In the genomic region with DNA sequence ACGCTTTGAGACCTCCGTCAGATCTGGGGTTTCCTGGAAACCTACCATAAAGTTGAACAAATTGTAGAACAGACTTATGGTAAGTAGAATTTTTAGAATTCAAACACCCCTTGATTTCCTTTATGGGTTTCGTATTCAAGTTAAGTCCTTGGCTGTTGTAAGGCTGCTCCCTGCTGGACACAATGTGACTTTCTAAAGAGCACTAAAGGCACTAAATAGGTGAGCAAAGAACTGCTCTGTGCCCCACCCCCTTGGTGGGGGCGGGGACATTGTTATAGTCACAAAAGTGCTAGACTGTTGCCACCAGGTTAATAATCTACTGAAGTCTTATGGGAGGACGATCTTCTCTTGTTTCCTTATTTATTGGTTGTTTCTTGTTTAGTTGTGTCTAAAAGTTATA, we compare ENCODE assay signal across 9 mouse cellular contexts. TPM values are rescaled to one million over a fixed set of nuclear protein-coding genes. Genes with fewer than 3 reads are reported as not detected.
DNase-seq lines count a peak whose midpoint lies in the region; ATAC-seq and TF ChIP-seq lines count a peak whose summit lies in the region.
"Had no signal": no experiment of that assay in that cellular context is flagged by ENCODE, and none has a peak within 500 bp of the region (broad histone marks: within the 10 kb centered on the region; RNA-seq: fewer than 3 reads in every experiment).

No protein-coding gene starts in this region.

- H3K4me2 ChIP-seq in liver, embryonic 12.5 days: no peak overlapping the region
- no peak overlapping the region for H3K4me2 ChIP-seq in forebrain, embryonic 13.5 days
- H3K4me2 ChIP-seq in forebrain, embryonic 11.5 days (ENCODE audit: low read depth, low read length, severe bottlenecking): no peak overlapping the region

- H3K36me3 ChIP-seq in liver, embryonic 12.5 days: peaks cover 18% of the 10 kb centered on the region
- no peaks in the 10 kb centered on the region for H3K36me3 ChIP-seq in small intestine, adult 2 months (ENCODE audit: control insufficient read depth, insufficient read depth, low read length)
- peaks cover 7% of the 10 kb centered on the region for H3K36me3 ChIP-seq in forebrain, embryonic 13.5 days (ENCODE audit: poor library complexity, severe bottlenecking)
- peaks cover 2% of the 10 kb centered on the region; the same call in 1 of the 2 replicates for H3K36me3 ChIP-seq in forebrain, embryonic 11.5 days (ENCODE audit: control insufficient read depth, insufficient read depth, low read length)

- peak; percentile 37; the same call in 1 of the 2 replicates for TF ChIP-seq CTCF in small intestine, adult 2 months (IDR thresholded peaks at IDR 0.05; ENCODE audit: extremely low read depth, insufficient read length, insufficient replicate concordance, low read depth, low read length)

- WGBS in liver, embryonic 12.5 days (ENCODE audit: insufficient replicate concordance): 65% methylated on average over 5 of the region's 5 CpGs
- 58% methylated on average over 5 of the region's 5 CpGs for WGBS in small intestine, adult 2 months
- WGBS in forebrain, embryonic 13.5 days: 80% methylated on average over 5 of the region's 5 CpGs
- 88% methylated on average over 5 of the region's 5 CpGs for WGBS in forebrain, embryonic 11.5 days

- no peak for ATAC-seq in liver, embryonic 12.5 days
- ATAC-seq in inflammation-experienced regulatory T-cells, adult 6 months: no peak
- no peak for ATAC-seq in forebrain, embryonic 13.5 days
- ATAC-seq in forebrain, embryonic 11.5 days (replicated peaks; ENCODE audit: low FRiP score): no peak

- H3K9ac ChIP-seq in liver, embryonic 12.5 days: no peak overlapping the region
- no peak overlapping the region for H3K9ac ChIP-seq in forebrain, embryonic 13.5 days
- H3K9ac ChIP-seq in forebrain, embryonic 11.5 days (ENCODE audit: low read length): no peak overlapping the region

- no peak for TF ChIP-seq POLR2A in small intestine, adult 2 months (IDR thresholded peaks at IDR 0.05; ENCODE audit: low read depth, low read length)

- no peak overlapping the region for H3K27ac ChIP-seq in liver, embryonic 12.5 days
- H3K27ac ChIP-seq in small intestine, adult 2 months (ENCODE audit: insufficient read depth, low read depth, low read length): no peak overlapping the region
- H3K27ac ChIP-seq in forebrain, embryonic 13.5 days: no peak overlapping the region
- no peak overlapping the region for H3K27ac ChIP-seq in forebrain, embryonic 11.5 days (ENCODE audit: low read depth, low read length)

- no peaks in the 10 kb centered on the region for H3K9me3 ChIP-seq in liver, embryonic 12.5 days (replicated peaks)
- H3K9me3 ChIP-seq in forebrain, embryonic 13.5 days (replicated peaks): no peaks in the 10 kb centered on the region
- no peaks in the 10 kb centered on the region for H3K9me3 ChIP-seq in forebrain, embryonic 11.5 days (ENCODE audit: control insufficient read depth, low read length)

- no peaks in the 10 kb centered on the region for H3K27me3 ChIP-seq in liver, embryonic 12.5 days (replicated peaks)
- H3K27me3 ChIP-seq in small intestine, adult 2 months (ENCODE audit: control insufficient read depth, insufficient read depth, low read length): no peaks in the 10 kb centered on the region
- H3K27me3 ChIP-seq in forebrain, embryonic 13.5 days: no peaks in the 10 kb centered on the region
- H3K27me3 ChIP-seq in forebrain, embryonic 11.5 days (ENCODE audit: control insufficient read depth, insufficient read depth, low read length): no peaks in the 10 kb centered on the region

- H3K4me3 ChIP-seq in liver, embryonic 12.5 days: no peak overlapping the region
- no peak overlapping the region for H3K4me3 ChIP-seq in small intestine, adult 2 months (ENCODE audit: low read depth, low read length)
- H3K4me3 ChIP-seq in forebrain, embryonic 13.5 days: no peak overlapping the region
- no peak overlapping the region for H3K4me3 ChIP-seq in forebrain, embryonic 11.5 days (ENCODE audit: low read depth, low read length)

- DNase-seq in liver: peak; percentile 21
- peak; percentile 50 for DNase-seq in NIH3T3 (ENCODE audit: low read depth)
- DNase-seq in cerebellum, postnatal 10 days: peak; percentile 36 to 46
- no peak for DNase-seq in forebrain, embryonic 11.5 days (ENCODE audit: low spot score)
- DNase-seq: heart, adult 11 months had no signal

- H3K4me1 ChIP-seq in liver, embryonic 12.5 days: peaks cover 10% of the 10 kb centered on the region
- peaks cover 3% of the 10 kb centered on the region for H3K4me1 ChIP-seq in small intestine, adult 2 months (ENCODE audit: control insufficient read depth, insufficient read depth, insufficient read length, low read length)
- H3K4me1 ChIP-seq in forebrain, embryonic 13.5 days: peaks cover 12% of the 10 kb centered on the region
- H3K4me1 ChIP-seq in forebrain, embryonic 11.5 days (replicated peaks; ENCODE audit: control insufficient read depth, insufficient read depth, low read length): 0 out of 2 replicates have a peak, but pooled peaks cover 2% of the 10 kb centered on the region

RNA-seq across cellular contexts. Expression of a gene that starts 3.9 kb away (rescaled TPM):
- polyA plus RNA-seq in liver, embryonic 12.5 days (2016; fragmentation: Nextera tagmentation; extraction: Ambion mirVana): 78.8 and 78.9 TPM in 2 replicates
- 1.7 and 2.8 TPM in 2 replicates for polyA plus RNA-seq in small intestine, adult 2 months (2012; rRNA removed)
- polyA plus RNA-seq in inflammation-experienced regulatory T-cells, adult 6 months (2017; shearing (Covaris generic)): 10 to 100 TPM; 49.6 to 59.0 (median 58.7) TPM
- polyA plus RNA-seq in forebrain, embryonic 13.5 days (2015; fragmentation: Nextera tagmentation; extraction: Ambion mirVana): 129 and 133 TPM in 2 replicates
- polyA plus RNA-seq in forebrain, embryonic 11.5 days (2014; fragmentation: Nextera tagmentation; extraction: Ambion mirVana): 129 and 134 TPM in 2 replicates

RNA-seq across cellular contexts. Expression of a gene that starts 4.0 kb away (rescaled TPM):
- 21.4 and 24.8 TPM in 2 replicates for polyA plus RNA-seq in liver, embryonic 12.5 days (2016; fragmentation: Nextera tagmentation; extraction: Ambion mirVana)
- polyA plus RNA-seq in small intestine, adult 2 months (2012; rRNA removed): 0.61 and 1.7 TPM in 2 replicates
- polyA plus RNA-seq in inflammation-experienced regulatory T-cells, adult 6 months (2017; shearing (Covaris generic)): 10 to 100 TPM in 2 of 3 experiments, 1 to 10 TPM in 1; 8.8 to 16.9 (median 13.6) TPM
- 52.3 and 59.8 TPM in 2 replicates for polyA plus RNA-seq in forebrain, embryonic 13.5 days (2015; fragmentation: Nextera tagmentation; extraction: Ambion mirVana)
- polyA plus RNA-seq in forebrain, embryonic 11.5 days (2014; fragmentation: Nextera tagmentation; extraction: Ambion mirVana): 64.3 and 69.4 TPM in 2 replicates

Comparison
In these comparisons a context has a peak if more than half of its experiments do, and no peak if none do; other contexts are left out.
1. RNA of a gene that starts 3.9 kb away (polyA plus RNA-seq): 129 to 134 TPM in forebrain, embryonic 11.5 days, 129 to 133 TPM in forebrain, embryonic 13.5 days, 78.8 to 78.9 TPM in liver, embryonic 12.5 days and 49.6 to 59.0 TPM in inflammation-experienced regulatory T-cells, adult 6 months; 1.7 to 2.8 TPM in small intestine, adult 2 months; every median in the first group is over 10 times any median in the second.